In genomic region chr16:38602989-38603804, GRCm38 (mm10) we compare ENCODE assay signal across 8 mouse cellular contexts. TPM values are rescaled to one million over a fixed set of nuclear protein-coding genes. Genes with fewer than 3 reads are reported as not detected.
DNase-seq lines count a peak whose midpoint lies in the region; ATAC-seq and TF ChIP-seq lines count a peak whose summit lies in the region.

No protein-coding gene starts in this region.

- no peaks in the 10 kb centered on the region for H3K4me1 ChIP-seq in heart, embryonic 12.5 days (replicated peaks)
- H3K4me1 ChIP-seq in heart, adult 2 months (ENCODE audit: control insufficient read depth, insufficient read depth, low read length), result no peaks in the 10 kb centered on the region; the same call in 1 of the 2 replicates
- H3K4me1 ChIP-seq in olfactory bulb, adult 2 months (ENCODE audit: control insufficient read depth, insufficient read depth, low read length), result peaks cover 3% of the 10 kb centered on the region; the same call in 1 of the 2 replicates

- DNase-seq in heart, adult 11 months, result peak; percentile 98
- peak; percentile 50 for DNase-seq in 416B (ENCODE audit: low read depth)
- DNase-seq in cerebellum, adult 11 months, result peak; percentile 6
- peak; percentile 60 to 70 for DNase-seq in heart, adult 2 months
- peak; percentile 41 to 57 for DNase-seq in layer of hippocampus, postnatal 10 days (ENCODE audit: low spot score in 2 of 2)
- no peak for DNase-seq in spleen, adult 18-20 months

- TF ChIP-seq EP300 in heart, adult 2 months (IDR thresholded peaks at IDR 0.05; ENCODE audit: insufficient read depth, low read depth, low read length), result no peak

- H3K9me3 ChIP-seq in heart, embryonic 12.5 days (replicated peaks), result no peaks in the 10 kb centered on the region

- ATAC-seq in heart, embryonic 12.5 days (ENCODE audit: insufficient number of reproducible peaks, low FRiP score), result no peak

- no peaks in the 10 kb centered on the region for H3K79me2 ChIP-seq in heart, adult 2 months (replicated peaks; ENCODE audit: control insufficient read depth, insufficient read depth, low read length)

- WGBS in heart, embryonic 12.5 days, result 48% methylated on average over 11 of the region's 11 CpGs
- 50% methylated on average over 11 of the region's 11 CpGs for WGBS in heart, adult 2 months
- WGBS in olfactory bulb, adult 2 months, result 50% methylated on average over 11 of the region's 11 CpGs

- H3K27me3 ChIP-seq in heart, embryonic 12.5 days (replicated peaks), result no peaks in the 10 kb centered on the region
- H3K27me3 ChIP-seq in heart, adult 2 months (ENCODE audit: control insufficient read depth, insufficient read depth, low read length), result no peaks in the 10 kb centered on the region

- no peak overlapping the region for H3K4me2 ChIP-seq in heart, embryonic 12.5 days

- H3K36me3 ChIP-seq in heart, embryonic 12.5 days, result peaks cover 94% of the 10 kb centered on the region
- H3K36me3 ChIP-seq in heart, adult 2 months (ENCODE audit: control insufficient read depth, insufficient read depth, low read length), result no peaks in the 10 kb centered on the region

- intact Hi-C loops in heart, adult 2 months (cut with DNase I), result no loop called here

- no peak overlapping the region for H3K27ac ChIP-seq in heart, embryonic 12.5 days (ENCODE audit: poor library complexity, severe bottlenecking)
- peak overlapping the region; percentile 22; the same call in 1 of the 2 replicates for H3K27ac ChIP-seq in heart, adult 2 months
- 0 out of 2 replicates have a peak overlapping the region, but pooled peaks have one; percentile 12 for H3K27ac ChIP-seq in olfactory bulb, adult 2 months (ENCODE audit: insufficient read depth, low read depth, low read length)

- no peak overlapping the region for H3K9ac ChIP-seq in heart, embryonic 12.5 days
- H3K9ac ChIP-seq in heart, adult 2 months (ENCODE audit: low read depth, low read length), result no peak overlapping the region

- no peak overlapping the region for H3K4me3 ChIP-seq in heart, embryonic 12.5 days
- no peak overlapping the region for H3K4me3 ChIP-seq in heart, adult 2 months
- H3K4me3 ChIP-seq in olfactory bulb, adult 2 months (ENCODE audit: insufficient read depth, low read depth, low read length), result no peak overlapping the region

- no peak for TF ChIP-seq POLR2A in heart, adult 2 months (IDR thresholded peaks at IDR 0.05; ENCODE audit: insufficient read depth, low read depth, low read length)
- TF ChIP-seq POLR2A in olfactory bulb, adult 2 months (IDR thresholded peaks at IDR 0.05; ENCODE audit: insufficient read depth, low read depth, low read length), result no peak

- no peak for TF ChIP-seq CTCF in heart, adult 2 months (IDR thresholded peaks at IDR 0.05)
- TF ChIP-seq CTCF in olfactory bulb, adult 2 months (IDR thresholded peaks at IDR 0.05; ENCODE audit: insufficient read depth, low read depth, low read length), result no peak

RNA-seq across cellular contexts. Expression of gene Tmem39a, which starts 44.7 kb away (rescaled TPM):
- 66.2 and 74.5 TPM in 2 replicates for polyA plus RNA-seq in heart, embryonic 12.5 days (2016; fragmentation: Nextera tagmentation; extraction: Ambion mirVana)
- total RNA-seq in heart, adult 2 months (2021), result 10 to 100 TPM; 18.3 to 21.8 TPM
- polyA plus RNA-seq in heart, adult 2 months (2012; rRNA removed), result 45.3 and 65.2 TPM in 2 replicates
- total RNA-seq in layer of hippocampus, postnatal 10 days (2021), result 10 to 100 TPM; 24.3 to 25.3 TPM
- not detected in 2 replicates for polyA plus RNA-seq in olfactory bulb, adult 2 months (2012; ENCODE audit: insufficient read depth, insufficient read length, low replicate concordance, missing spikeins)

RNA-seq across cellular contexts. Expression of gene Poglut1, which starts 53.1 kb away (rescaled TPM):
- 40.5 and 42.0 TPM in 2 replicates for polyA plus RNA-seq in heart, embryonic 12.5 days (2016; fragmentation: Nextera tagmentation; extraction: Ambion mirVana)
- total RNA-seq in heart, adult 2 months (2021), result 10 to 100 TPM; 10.8 to 11.0 TPM
- polyA plus RNA-seq in heart, adult 2 months (2012; rRNA removed), result 12.9 and 18.0 TPM in 2 replicates
- 10 to 100 TPM; 39.4 to 44.2 TPM for total RNA-seq in layer of hippocampus, postnatal 10 days (2021)
- polyA plus RNA-seq in olfactory bulb, adult 2 months (2012; ENCODE audit: insufficient read depth, insufficient read length, low replicate concordance, missing spikeins), result not detected in 2 replicates

Comparison
In these comparisons a context has a peak if more than half of its experiments do, and no peak if none do; other contexts are left out.
1. DNase-seq: peak in heart, adult 11 months (single experiment), 416B (single experiment), cerebellum, adult 11 months (single experiment), heart, adult 2 months (2 of 2) and layer of hippocampus, postnatal 10 days (2 of 2); none in spleen, adult 18-20 months (0 of 2).